Mouse (Mus musculus) naive thymus-derived CD4-positive, alpha-beta T cell, adult 2 months (primary cell): Measurements from ENCODE around the gene Polr1e.
"Not testable (repeated sequence)": the region's sequence is repeated elsewhere in the genome, so short reads cannot be mapped to it uniquely, and the experiment has no call there.

Experiments
- DNase-seq: peaks from one replicate; pipeline ENCODE4 v3.0.0-alpha.2; 2011; ENCODE audit warnings: low read depth

The Polr1e gene

GRCm38 (mm10) chr4:45055451-45055850, 37.1 kb downstream of the Polr1e start:
- no peak for DNase-seq

- DNase-seq, result not testable (repeated sequence)
Observed at GRCm38 (mm10) chr4:45063836-45064235, 45.5 kb downstream of the Polr1e start.

GRCm38 (mm10) chr4:45064577-45064976, 46.2 kb downstream of the Polr1e start:
- DNase-seq, result no peak

- no peak for DNase-seq
Observed at GRCm38 (mm10) chr4:45066036-45066730, 47.8 kb downstream of the Polr1e start.

- no peak for DNase-seq
Observed at GRCm38 (mm10) chr4:45067742-45068141, 49.4 kb downstream of the Polr1e start.

GRCm38 (mm10) chr4:45072261-45072973, 54.0 kb downstream of the Polr1e start:
- DNase-seq, result no peak

- no peak for DNase-seq
Observed at GRCm38 (mm10) chr4:45073544-45073943, 55.2 kb downstream of the Polr1e start.

GRCm38 (mm10) chr4:45081041-45081440, 62.7 kb downstream of the Polr1e start:
- not testable (repeated sequence) for DNase-seq

- peak; percentile 8 for DNase-seq
Observed at GRCm38 (mm10) chr4:45082951-45083350, 64.6 kb downstream of the Polr1e start.

GRCm38 (mm10) chr4:45083487-45083886, 65.1 kb downstream of the Polr1e start:
- DNase-seq, result peak; percentile 23

GRCm38 (mm10) chr4:45084021-45084894, 65.9 kb downstream of the Polr1e start, which contains the start of gene Fbxo10:
Gene Fbxo10 (minus strand): TSS chr4:45084604.
- peak; percentile 81 for DNase-seq

- DNase-seq, result no peak
Observed at GRCm38 (mm10) chr4:45084895-45085290, 66.5 kb downstream of the Polr1e start.
